Mouse (Mus musculus): ENCODE measurements around the gene Gsdma. TPM values are rescaled to one million over a fixed set of nuclear protein-coding genes. Genes with fewer than 3 reads are reported as not detected.

Gsdma gene
- polyA plus RNA-seq, 1 experiment from 2014 or later: not detected

DNA sequence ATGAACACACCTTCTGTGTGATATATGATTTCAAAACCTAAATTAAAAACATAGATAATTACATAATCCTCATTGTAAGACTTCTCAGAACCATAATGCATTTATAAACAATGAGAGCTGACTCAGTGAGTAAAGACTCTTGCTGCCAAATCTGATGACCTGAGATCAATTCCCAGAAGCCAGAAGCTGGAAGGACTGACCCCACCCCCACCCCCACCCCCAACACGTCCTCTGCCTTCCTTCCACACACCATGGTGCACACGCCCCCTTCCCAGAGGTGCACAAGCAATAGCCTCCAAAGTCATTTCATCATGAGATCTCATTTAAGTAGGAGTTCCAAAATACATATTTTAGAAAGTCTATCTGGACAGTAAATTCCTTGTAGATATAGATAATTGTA is 56.6 kb downstream of the Gsdma start:
- no peak overlapping the region for H3K4me2 ChIP-seq (ENCODE audit: low read depth, low read length)
- no peak overlapping the region for H3K4me3 ChIP-seq (ENCODE audit: low read depth, low read length)
- H3K9me3 ChIP-seq (ENCODE audit: low read length): no peaks in the 10 kb centered on the region
- H3K27ac ChIP-seq (ENCODE audit: low read depth): no peak overlapping the region
- TF ChIP-seq EP300 (IDR thresholded peaks at IDR 0.05; ENCODE audit: low read depth) (no peak), CTCF (IDR thresholded peaks at IDR 0.05; ENCODE audit: low read depth) (no peak)
- 57% methylated on average over 2 of the region's 2 CpGs for WGBS (ENCODE audit: insufficient replicate concordance)
- no peaks in the 10 kb centered on the region for H3K27me3 ChIP-seq (ENCODE audit: insufficient read depth, low read length)
- DNase-seq (no peak), ATAC-seq (no peak)
- H3K4me1 ChIP-seq (ENCODE audit: insufficient read depth): peaks cover 11% of the 10 kb centered on the region
- H3K9ac ChIP-seq (replicated peaks): no peak overlapping the region
- peaks cover 6% of the 10 kb centered on the region; the same call in 1 of the 2 replicates for H3K36me3 ChIP-seq (replicated peaks; ENCODE audit: insufficient read depth, low read length)

DNA sequence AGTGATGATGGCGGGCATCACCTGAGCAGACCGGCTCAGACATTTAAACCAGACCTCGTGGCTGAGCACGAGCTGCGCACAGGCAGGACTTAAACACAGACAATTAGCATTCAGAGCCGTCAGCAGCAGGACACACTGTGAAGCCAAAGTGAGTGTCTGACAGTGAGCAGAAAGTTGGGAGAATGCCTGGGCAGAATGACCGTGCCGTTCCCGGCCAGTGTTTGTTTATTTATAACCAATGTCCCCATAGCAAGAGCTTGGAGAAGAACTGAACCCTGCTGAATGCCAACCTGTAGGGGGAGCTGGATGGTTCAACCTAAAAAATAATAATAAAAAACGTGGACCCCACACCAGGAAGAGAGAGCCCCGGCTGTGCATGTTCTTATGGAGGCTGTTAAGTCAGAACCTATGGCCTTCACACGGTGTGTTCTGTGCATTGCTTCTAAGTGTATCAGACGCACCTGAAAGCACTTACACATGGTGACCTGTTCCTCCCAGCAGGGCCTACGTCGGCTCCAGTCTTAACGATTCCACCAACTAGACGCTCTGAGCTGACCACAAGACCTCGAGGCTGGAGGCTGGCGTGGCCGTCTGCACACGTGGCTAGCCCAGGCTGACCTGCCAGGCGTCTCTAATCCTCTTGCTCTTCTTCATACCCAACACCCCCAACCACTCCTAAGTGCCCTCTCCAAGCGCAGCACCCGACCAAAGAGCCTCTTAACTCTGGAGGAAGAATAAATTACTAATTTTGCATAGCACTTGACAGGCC is 57.5 kb downstream of the Gsdma start:
- TF ChIP-seq EP300 (IDR thresholded peaks at IDR 0.05; ENCODE audit: low read depth) (no peak), CTCF (IDR thresholded peaks at IDR 0.05; ENCODE audit: low read depth) (peak; percentile 54)
- ATAC-seq: peak; percentile 59
- no peak overlapping the region for H3K4me3 ChIP-seq (ENCODE audit: low read depth, low read length)
- WGBS (ENCODE audit: insufficient replicate concordance): 73% methylated on average over 24 of the region's 24 CpGs
- no peaks in the 10 kb centered on the region for H3K27me3 ChIP-seq (ENCODE audit: insufficient read depth, low read length)
- H3K4me2 ChIP-seq (ENCODE audit: low read depth, low read length): no peak overlapping the region
- H3K9me3 ChIP-seq (ENCODE audit: low read length): no peaks in the 10 kb centered on the region
- peak overlapping the region; percentile 44; the same call in 1 of the 2 replicates for H3K27ac ChIP-seq (ENCODE audit: low read depth)
- peaks cover 2% of the 10 kb centered on the region; the same call in 1 of the 2 replicates for H3K36me3 ChIP-seq (replicated peaks; ENCODE audit: insufficient read depth, low read length)
- H3K4me1 ChIP-seq (ENCODE audit: insufficient read depth): peaks cover 11% of the 10 kb centered on the region
- no peak overlapping the region for H3K9ac ChIP-seq (replicated peaks)
- peak; percentile 49 for DNase-seq

DNA sequence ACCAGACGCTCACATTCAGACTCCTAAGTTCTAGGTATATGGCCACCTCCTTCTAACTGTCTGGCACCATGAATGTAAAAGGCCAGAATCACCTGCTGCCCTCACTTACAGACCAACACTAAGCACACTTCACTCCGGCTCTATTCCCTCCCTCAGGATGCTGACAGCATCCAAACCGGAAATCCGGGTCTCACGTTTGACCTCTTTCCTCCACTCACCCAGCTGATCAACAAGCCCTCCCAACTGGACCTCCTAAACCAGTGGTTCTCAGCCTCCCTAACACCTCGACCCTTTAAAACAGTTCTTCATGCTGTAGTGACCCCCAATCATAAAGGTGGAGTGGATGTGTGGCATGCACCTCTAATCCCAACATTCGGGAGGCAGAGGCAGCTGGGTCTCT is 58.9 kb downstream of the Gsdma start:
- H3K4me2 ChIP-seq (ENCODE audit: low read depth, low read length): no peak overlapping the region
- ATAC-seq (no peak), DNase-seq (peak; percentile 13)
- 0 out of 2 replicates have a peak, but pooled peaks cover 7% of the 10 kb centered on the region for H3K36me3 ChIP-seq (replicated peaks; ENCODE audit: insufficient read depth, low read length)
- H3K27ac ChIP-seq (ENCODE audit: low read depth): no peak overlapping the region
- no peaks in the 10 kb centered on the region for H3K9me3 ChIP-seq (ENCODE audit: low read length)
- no peaks in the 10 kb centered on the region for H3K27me3 ChIP-seq (ENCODE audit: insufficient read depth, low read length)
- H3K4me3 ChIP-seq (ENCODE audit: low read depth, low read length): no peak overlapping the region
- H3K9ac ChIP-seq (replicated peaks): no peak overlapping the region
- WGBS (ENCODE audit: insufficient replicate concordance): 77% methylated on average over 7 of the region's 7 CpGs
- H3K4me1 ChIP-seq (ENCODE audit: insufficient read depth): peaks cover 8% of the 10 kb centered on the region
- TF ChIP-seq EP300 (IDR thresholded peaks at IDR 0.05; ENCODE audit: low read depth) (no peak), CTCF (IDR thresholded peaks at IDR 0.05; ENCODE audit: low read depth) (no peak)

DNA sequence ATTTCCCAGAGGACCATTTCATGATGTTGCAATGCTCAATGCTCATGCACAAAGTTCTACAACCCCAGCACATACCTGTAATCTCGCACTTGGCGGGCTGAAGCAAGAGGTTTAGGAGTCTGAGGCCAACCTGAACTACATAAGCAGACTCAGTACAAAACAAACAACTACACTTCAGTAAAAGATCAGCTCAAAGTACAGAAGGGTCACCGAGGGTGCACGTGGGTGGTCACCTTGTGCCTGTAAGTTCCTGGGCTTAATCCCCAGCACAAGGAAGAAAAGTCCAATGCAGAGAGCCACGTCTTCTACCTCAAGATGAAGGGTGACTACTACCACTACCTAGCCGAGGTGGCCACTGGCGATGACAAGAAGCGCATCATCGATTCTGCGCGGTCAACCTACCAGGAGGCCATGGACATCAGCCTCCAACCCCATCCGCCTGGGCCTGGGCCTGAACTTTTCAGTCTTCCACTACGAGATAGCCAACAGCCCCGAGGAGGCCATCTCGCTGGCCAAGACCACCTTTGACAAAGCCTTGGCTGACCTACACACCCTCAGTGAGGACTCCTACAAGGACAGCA is 61.9 kb downstream of the Gsdma start:
- H3K4me3 ChIP-seq (ENCODE audit: low read depth, low read length): no peak overlapping the region
- no peak for ATAC-seq
- H3K36me3 ChIP-seq (replicated peaks; ENCODE audit: insufficient read depth, low read length): 0 out of 2 replicates have a peak, but pooled peaks cover 7% of the 10 kb centered on the region
- H3K9ac ChIP-seq (replicated peaks): no peak overlapping the region
- H3K27ac ChIP-seq (ENCODE audit: low read depth): no peak overlapping the region
- WGBS (ENCODE audit: insufficient replicate concordance): 82% methylated on average over 15 of the region's 15 CpGs
- peaks cover 9% of the 10 kb centered on the region for H3K4me1 ChIP-seq (ENCODE audit: insufficient read depth)
- no peaks in the 10 kb centered on the region for H3K9me3 ChIP-seq (ENCODE audit: low read length)
- peak; percentile 11 for DNase-seq
- no peak overlapping the region for H3K4me2 ChIP-seq (ENCODE audit: low read depth, low read length)
- no peaks in the 10 kb centered on the region for H3K27me3 ChIP-seq (ENCODE audit: insufficient read depth, low read length)
- TF ChIP-seq EP300 (IDR thresholded peaks at IDR 0.05; ENCODE audit: low read depth) (no peak), CTCF (IDR thresholded peaks at IDR 0.05; ENCODE audit: low read depth) (no peak)

Other genes with a start within 250 kb of the Gsdma start
- gene Mien1, start 225.4 kb upstream of the Gsdma start, polyA plus RNA-seq (2015; fragmentation: Nextera tagmentation; extraction: Ambion mirVana): 83.8 and 89.4 TPM in 2 replicates
- gene Grb7, start 218.0 kb upstream of the Gsdma start, polyA plus RNA-seq (2015; fragmentation: Nextera tagmentation; extraction: Ambion mirVana): 31.4 and 37.2 TPM in 2 replicates
- 1.2 and 1.3 TPM in 2 replicates for gene Ikzf3, start 118.3 kb upstream of the Gsdma start, polyA plus RNA-seq (2015; fragmentation: Nextera tagmentation; extraction: Ambion mirVana)
- 0.65 and 1.1 TPM in 2 replicates for gene Zpbp2, start 113.3 kb upstream of the Gsdma start, polyA plus RNA-seq (2015; fragmentation: Nextera tagmentation; extraction: Ambion mirVana)
- gene Ormdl3, start 77.0 kb upstream of the Gsdma start, polyA plus RNA-seq (2015; fragmentation: Nextera tagmentation; extraction: Ambion mirVana): 39.3 and 42.0 TPM in 2 replicates
- not detected in 2 replicates for gene Lrrc3c, start 66.1 kb upstream of the Gsdma start, polyA plus RNA-seq (2015; fragmentation: Nextera tagmentation; extraction: Ambion mirVana)
- 0.33 and 0.39 TPM in 2 replicates for gene Gm12355, start 38.7 kb upstream of the Gsdma start, polyA plus RNA-seq (2015; fragmentation: Nextera tagmentation; extraction: Ambion mirVana)
- not detected in 2 replicates for gene Gsdma3, start 38.0 kb upstream of the Gsdma start, polyA plus RNA-seq (2015; fragmentation: Nextera tagmentation; extraction: Ambion mirVana)
- not detected in 2 replicates for gene Gsdma2, start 17.6 kb upstream of the Gsdma start, polyA plus RNA-seq (2015; fragmentation: Nextera tagmentation; extraction: Ambion mirVana)
- 67.5 and 71.0 TPM in 2 replicates for gene Psmd3, start 18.2 kb downstream of the Gsdma start, polyA plus RNA-seq (2015; fragmentation: Nextera tagmentation; extraction: Ambion mirVana)
- gene Csf3, start 36.9 kb downstream of the Gsdma start, polyA plus RNA-seq (2015; fragmentation: Nextera tagmentation; extraction: Ambion mirVana): not detected in 2 replicates
- gene Med24, start 65.1 kb downstream of the Gsdma start, polyA plus RNA-seq (2015; fragmentation: Nextera tagmentation; extraction: Ambion mirVana): 10.5 and 10.9 TPM in 2 replicates
- 5.1 and 6.1 TPM in 2 replicates for gene Thra, start 76.3 kb downstream of the Gsdma start, polyA plus RNA-seq (2015; fragmentation: Nextera tagmentation; extraction: Ambion mirVana)
- 2.0 and 4.2 TPM in 2 replicates for gene Nr1d1, start 111.0 kb downstream of the Gsdma start, polyA plus RNA-seq (2015; fragmentation: Nextera tagmentation; extraction: Ambion mirVana)
- gene Msl1, start 131.2 kb downstream of the Gsdma start, polyA plus RNA-seq (2015; fragmentation: Nextera tagmentation; extraction: Ambion mirVana): 5.4 and 6.5 TPM in 2 replicates
- gene Casc3, start 140.6 kb downstream of the Gsdma start, polyA plus RNA-seq (2015; fragmentation: Nextera tagmentation; extraction: Ambion mirVana): 6.7 and 7.0 TPM in 2 replicates
- 0.11 and 0.21 TPM in 2 replicates for gene Rapgefl1, start 172.4 kb downstream of the Gsdma start, polyA plus RNA-seq (2015; fragmentation: Nextera tagmentation; extraction: Ambion mirVana)
- 1.2 TPM in 2 replicates for gene Wipf2, start 199.3 kb downstream of the Gsdma start, polyA plus RNA-seq (2015; fragmentation: Nextera tagmentation; extraction: Ambion mirVana)
- gene Cdc6, start 243.4 kb downstream of the Gsdma start, polyA plus RNA-seq (2015; fragmentation: Nextera tagmentation; extraction: Ambion mirVana): 19.1 and 22.3 TPM in 2 replicates

All from liver, postnatal 0 days (tissue).